Mouse (Mus musculus) cortical plate, adult 2 months (tissue): ENCODE data around the gene Cmss1.

Experiments
- CTCF ChIP-seq: fragments of 200-500 bp; IDR thresholded peaks from 2 replicates; pipeline ENCODE4 v1.5.1; 2011; ENCODE audit warnings: mild to moderate bottlenecking, control low read depth, low read length; ENCODE audit not compliant: insufficient read depth; ENCODE audit errors: extremely low read depth
- POLR2A ChIP-seq: fragments of 200-500 bp; IDR thresholded peaks from 2 replicates; pipeline ENCODE4 v1.6.1; 2011; ENCODE audit warnings: mild to moderate bottlenecking, low read length, control low read depth; ENCODE audit not compliant: insufficient read depth; ENCODE audit errors: extremely low read depth

DNA sequence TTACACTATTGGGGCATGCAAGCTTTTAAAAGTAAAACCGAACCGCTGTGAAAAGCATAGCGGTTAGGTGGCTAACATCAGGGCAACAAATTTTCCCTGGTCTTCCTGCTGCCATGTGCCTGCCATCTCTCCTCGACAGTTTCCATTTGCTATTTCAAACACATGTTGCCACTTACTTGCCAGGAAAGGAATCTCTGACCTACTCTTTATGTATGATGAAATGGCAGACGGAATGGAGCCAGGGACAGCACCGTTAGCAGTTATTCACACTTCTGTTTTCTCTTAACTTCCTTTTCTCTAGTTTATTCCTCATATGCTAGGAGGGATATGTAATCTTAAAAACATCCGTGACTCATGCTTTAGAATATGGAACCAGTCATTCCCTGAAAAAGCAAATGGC lies 70.2 kb downstream of the Cmss1 start:
- TF ChIP-seq CTCF (no peak), POLR2A (no peak)
